Mouse (Mus musculus) kidney, adult 2 months (tissue): ENCODE measurements at regions not wholly inside any gene's neighbourhood (a gene's known extent, or its start where the extent isn't known, plus 50 kb on each side); places are given as distances from the start of the nearest gene placed in this dataset.

Source experiments
- DNase-seq: peaks from one replicate; pipeline ENCODE4 v3.0.0; 2021
- H3K27ac ChIP-seq: fragments of 200-500 bp; 2 replicates; pipeline ENCODE4 v1.5.1; 2012; ENCODE audit warnings: low read depth, low read length, control low read depth, inconsistent platforms; ENCODE audit not compliant: insufficient read depth
- H3K27me3 ChIP-seq: fragments of 200-500 bp; replicated peaks from 2 replicates; pipeline ENCODE4 v1.6.1; 2012; ENCODE audit warnings: mild to moderate bottlenecking, moderate library complexity, low read length, inconsistent platforms; ENCODE audit not compliant: control insufficient read depth, insufficient read depth
- H3K36me3 ChIP-seq: fragments of 200-500 bp; 2 replicates; pipeline ENCODE4 v1.6.1; 2012; ENCODE audit warnings: mild to moderate bottlenecking, moderate library complexity, low read length, inconsistent platforms; ENCODE audit not compliant: control insufficient read depth, insufficient read depth
- H3K4me1 ChIP-seq: fragments of 200-500 bp; 2 replicates; pipeline ENCODE4 v1.6.1; 2011; ENCODE audit warnings: low read length; ENCODE audit not compliant: control insufficient read depth, insufficient read depth
- H3K4me3 ChIP-seq: fragments of 200-500 bp; 2 replicates; pipeline ENCODE4 v1.5.1; 2011; ENCODE audit warnings: mild to moderate bottlenecking, low read depth, low read length, control low read depth; ENCODE audit not compliant: insufficient read depth
- CTCF ChIP-seq: fragments of 200-500 bp; conservative IDR thresholded peaks from 2 replicates; pipeline ENCODE4 v1.5.1; 2011; ENCODE audit warnings: low read depth, mild to moderate bottlenecking, control low read depth, low read length, moderate library complexity, mixed read lengths; ENCODE audit not compliant: insufficient read depth, insufficient read length
- POLR2A ChIP-seq: fragments of 200-500 bp; IDR thresholded peaks from one replicate; pipeline ENCODE4 v1.6.1; 2011; ENCODE audit warnings: low read depth, low read length, control low read depth
- WGBS: fragments of 180-500 bp; shearing (Covaris S2); methylation state at CpG from one replicate; pipeline ENCODE4 v1.1.7; 2018; 5-methylcytosine and 5-hydroxymethylcytosine counted together

- H3K27me3 ChIP-seq, result no peaks in the 10 kb centered on the region
- H3K4me3 ChIP-seq, result no peak overlapping the region
- no peak overlapping the region for H3K27ac ChIP-seq
- no peaks in the 10 kb centered on the region for H3K36me3 ChIP-seq
- no peak for TF ChIP-seq CTCF
- no peak for TF ChIP-seq POLR2A
- WGBS, result 70% methylated on average over 11 of the region's 11 CpGs
- H3K4me1 ChIP-seq, result no peaks in the 10 kb centered on the region
- DNase-seq, result no peak
Measured at GRCm38 (mm10) chr16:31603185-31603584, 60.1 kb upstream of the Dlg1 start.

DNA sequence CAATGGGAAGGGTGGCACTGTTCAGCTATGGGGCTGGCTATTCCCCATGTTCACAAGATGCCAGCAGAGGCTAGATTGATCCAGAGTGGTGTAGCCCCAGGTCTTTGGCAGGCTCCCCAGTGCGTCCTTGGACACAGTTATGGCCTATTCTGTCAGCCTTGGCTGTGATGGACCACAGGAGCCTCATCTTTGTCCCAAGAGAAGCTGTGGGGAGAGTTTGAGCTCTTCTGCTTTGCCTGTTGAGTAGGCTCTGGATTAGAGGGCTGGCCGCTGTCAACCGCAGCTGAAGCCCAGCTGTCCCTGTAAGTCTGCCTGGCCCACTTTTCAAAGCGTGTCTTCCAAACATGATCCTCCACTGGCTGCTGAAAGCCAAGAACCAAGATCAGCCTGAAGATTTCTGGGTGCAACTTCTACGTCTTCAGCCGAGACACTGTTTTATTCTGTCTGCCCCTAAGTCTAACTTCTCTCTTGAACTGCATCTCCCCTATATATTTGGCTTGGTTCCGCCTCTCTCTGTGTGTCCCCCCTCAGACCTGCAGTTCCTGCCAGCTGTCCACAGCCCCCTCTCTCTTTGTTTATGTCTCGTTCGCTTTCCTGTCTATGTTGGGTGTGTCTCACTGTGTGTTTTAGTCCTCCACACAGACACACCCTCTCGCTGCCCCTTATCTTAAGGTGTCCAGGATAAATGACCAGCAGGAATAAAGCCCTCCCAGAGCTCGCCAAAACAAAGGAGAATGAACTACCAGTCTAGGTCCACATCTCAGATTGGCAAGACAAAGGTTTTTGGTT is 56.7 kb upstream of the Dlg1 start:
- H3K36me3 ChIP-seq, result no peaks in the 10 kb centered on the region
- TF ChIP-seq CTCF (no peak), POLR2A (no peak)
- DNase-seq, result no peak
- H3K27ac ChIP-seq, result no peak overlapping the region
- no peak overlapping the region for H3K4me3 ChIP-seq
- no peaks in the 10 kb centered on the region for H3K4me1 ChIP-seq
- H3K27me3 ChIP-seq, result no peaks in the 10 kb centered on the region
- WGBS, result 78% methylated on average over 11 of the region's 11 CpGs

DNA sequence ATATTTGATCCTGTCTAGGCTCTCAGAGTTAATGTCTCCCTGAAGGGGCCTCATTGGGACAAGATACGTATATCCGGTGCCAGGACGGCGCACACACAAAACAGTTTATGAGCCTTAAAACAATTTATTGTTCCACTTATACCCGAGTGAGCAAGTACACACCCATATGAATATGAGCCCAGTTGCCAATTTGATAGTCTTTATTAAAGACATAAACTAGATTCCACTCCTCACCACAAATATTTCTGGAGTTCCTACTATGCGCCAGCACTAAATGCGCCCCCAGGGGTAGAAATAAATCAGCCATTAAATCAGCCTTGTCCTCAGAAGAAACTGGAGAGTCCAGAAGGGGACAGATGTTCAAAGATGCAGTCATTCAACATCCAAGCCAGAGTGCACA is 54.3 kb upstream of the Dlg1 start:
- Histone ChIP-seq H3K27ac (no peak overlapping the region), H3K4me1 (no peaks in the 10 kb centered on the region), H3K27me3 (no peaks in the 10 kb centered on the region), H3K4me3 (no peak overlapping the region), H3K36me3 (no peaks in the 10 kb centered on the region)
- peak; percentile 28 for DNase-seq
- WGBS, result 35% methylated on average over 7 of the region's 7 CpGs
- no peak for TF ChIP-seq POLR2A
- TF ChIP-seq CTCF, result no peak

- 67% methylated on average over 10 of the region's 10 CpGs for WGBS
- no peak for TF ChIP-seq POLR2A
- no peak for TF ChIP-seq CTCF
- no peak overlapping the region for H3K4me3 ChIP-seq
- H3K36me3 ChIP-seq, result no peaks in the 10 kb centered on the region
- no peak for DNase-seq
- H3K4me1 ChIP-seq, result no peaks in the 10 kb centered on the region
- H3K27ac ChIP-seq, result peak overlapping the region; percentile 52; the same call in 1 of the 2 replicates
- H3K27me3 ChIP-seq, result no peaks in the 10 kb centered on the region
Measured at GRCm38 (mm10) chr16:31609394-31610172, 53.7 kb upstream of the Dlg1 start.
